Mouse (Mus musculus) MEL (cell line): Measurements from ENCODE around the gene Fbln1.

Experiments
- CTCF ChIP-seq, 3 experiments: IDR thresholded peaks in 2 of 3; conservative IDR thresholded peaks in 1 of 3; 2 replicates each; pipeline ENCODE4 v1.5.1; 2011 to 2012; ENCODE audit warnings: low read length in 3 of 3, low read depth in 2 of 3, mild to moderate bottlenecking in 2 of 3, improper control_type of control experiment in 1 of 3, inconsistent platforms in 1 of 3, mixed read lengths in 1 of 3, moderate library complexity in 1 of 3; ENCODE audit not compliant: control insufficient read depth in 1 of 3, insufficient read depth in 1 of 3, poor library complexity in 1 of 3, severe bottlenecking in 1 of 3
- E2F4 ChIP-seq: IDR thresholded peaks from 2 replicates; pipeline ENCODE4 v1.6.1; 2011; ENCODE audit warnings: low read depth, low read length, improper control_type of control experiment, borderline replicate concordance
- ETS1 ChIP-seq: IDR thresholded peaks from 2 replicates; pipeline ENCODE4 v1.6.1; 2012; ENCODE audit warnings: low read depth, mild to moderate bottlenecking, inconsistent platforms, low read length, improper control_type of control experiment, moderate library complexity
- GATA1 ChIP-seq: IDR thresholded peaks from 2 replicates; pipeline ENCODE4 v1.6.1; 2011; ENCODE audit warnings: low read depth, low read length, improper control_type of control experiment
- POLR2A ChIP-seq, 2 experiments: IDR thresholded peaks; 2 replicates each; pipeline ENCODE4 v1.6.1; 2011 to 2012; ENCODE audit warnings: low read length in 2 of 2, mild to moderate bottlenecking in 2 of 2, control low read depth in 1 of 2, improper control_type of control experiment in 1 of 2, low read depth in 1 of 2, moderate library complexity in 1 of 2; ENCODE audit not compliant: control insufficient read depth in 1 of 2, insufficient read depth in 1 of 2, poor library complexity in 1 of 2
- UBTF ChIP-seq: IDR thresholded peaks from 2 replicates; pipeline ENCODE4 v1.6.1; 2012; ENCODE audit warnings: low read depth, mild to moderate bottlenecking, inconsistent platforms, low read length, improper control_type of control experiment, moderate library complexity, borderline replicate concordance; ENCODE audit not compliant: insufficient read depth

GRCm38 (mm10) chr15:85207081-85207480 is 1.3 kb downstream of the Fbln1 start:
- TF ChIP-seq POLR2A (IDR thresholded peaks at IDR 0.05; ENCODE audit: control insufficient read depth in 1 of 2, insufficient read depth in 1 of 2, low read depth in 1 of 2, low read length in 2 of 2, poor library complexity in 1 of 2) (no peak), CTCF (IDR thresholded peaks at IDR 0.05 in 2 of 3, conservative IDR thresholded peaks at IDR 0.05 in 1 of 3; ENCODE audit: control insufficient read depth in 1 of 3, insufficient read depth in 1 of 3, low read depth in 2 of 3, low read length in 3 of 3, poor library complexity in 1 of 3, severe bottlenecking in 1 of 3) (no peak), ETS1 (no peak), E2F4 (no peak), UBTF (no peak), GATA1 (no peak)
